Mouse (Mus musculus) embryonic facial prominence, embryonic 15.5 days (tissue): ENCODE results near the gene Selenbp1. TPM values are rescaled to one million over a fixed set of nuclear protein-coding genes. Genes with fewer than 3 reads are reported as not detected.

Experiments used
- ATAC-seq: fragments of 200-750 bp; cut with Nextera tagmentation; 2 replicates; pipeline ENCODE4 v1.8.0; 2017; ENCODE audit warnings: low read depth, moderate TSS enrichment; ENCODE audit not compliant: insufficient number of reproducible peaks, low FRiP score, low TSS enrichment
- H3K27ac ChIP-seq: fragments of 300-500 bp; sonication (generic); replicated peaks from 2 replicates; pipeline ENCODE4 v1.5.1; 2015; ENCODE audit warnings: mild to moderate bottlenecking, inconsistent platforms
- H3K27me3 ChIP-seq: fragments of 300-500 bp; sonication (generic); 2 replicates; pipeline ENCODE4 v1.6.1; 2015; ENCODE audit warnings: inconsistent platforms
- H3K36me3 ChIP-seq: fragments of 300-500 bp; sonication (generic); 2 replicates; pipeline ENCODE4 v1.6.1; 2015; ENCODE audit warnings: mild to moderate bottlenecking, inconsistent platforms
- H3K4me1 ChIP-seq: fragments of 300-500 bp; sonication (generic); 2 replicates; pipeline ENCODE4 v1.6.1; 2015; ENCODE audit warnings: inconsistent platforms
- H3K4me2 ChIP-seq: fragments of 300-500 bp; sonication (generic); replicated peaks from 2 replicates; pipeline ENCODE4 v1.6.1; 2015; ENCODE audit warnings: mild to moderate bottlenecking, inconsistent platforms
- H3K4me3 ChIP-seq: fragments of 300-500 bp; sonication (generic); replicated peaks from 2 replicates; pipeline ENCODE4 v1.5.1; 2015; ENCODE audit warnings: mild to moderate bottlenecking, inconsistent platforms
- H3K9ac ChIP-seq: fragments of 300-500 bp; sonication (generic); 2 replicates; pipeline ENCODE4 v1.6.1; 2015; ENCODE audit warnings: inconsistent platforms
- H3K9me3 ChIP-seq: fragments of 300-500 bp; sonication (generic); replicated peaks from 2 replicates; pipeline ENCODE4 v1.6.1; 2016; ENCODE audit warnings: inconsistent platforms
- WGBS: fragments of 180-500 bp; shearing (Covaris S2); methylation state at CpG from one replicate; pipeline ENCODE4 v1.1.7; 2015; 5-methylcytosine and 5-hydroxymethylcytosine counted together
- polyA plus RNA-seq: library from polyadenylated mRNA; unstranded; fragments of >200 nt; fragmentation: Nextera tagmentation; extraction: Ambion mirVana; gene quantifications from 2 replicates; pipeline ENCODE4 v1.2.1, GENCODE M21; 2015

Gene Selenbp1
- polyA plus RNA-seq, 1 experiment from 2014 or later = 61.5 TPM

DNA sequence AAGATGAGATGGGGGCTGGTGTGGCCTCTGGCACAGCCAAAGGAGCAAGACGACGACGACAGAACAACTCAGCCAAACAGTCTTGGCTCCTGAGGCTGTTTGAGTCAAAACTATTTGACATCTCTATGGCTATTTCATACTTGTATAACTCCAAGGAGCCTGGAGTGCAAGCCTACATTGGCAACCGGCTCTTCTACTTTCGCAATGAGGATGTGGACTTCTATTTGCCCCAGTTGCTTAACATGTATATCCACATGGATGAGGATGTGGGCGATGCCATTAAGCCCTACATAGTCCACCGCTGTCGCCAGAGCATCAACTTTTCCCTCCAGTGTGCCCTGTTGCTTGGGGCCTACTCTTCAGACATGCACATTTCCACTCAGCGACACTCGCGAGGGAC, 51.5 kb downstream of the Selenbp1 start:
- H3K4me2 ChIP-seq = no peak overlapping the region
- 89% methylated on average over 11 of the region's 11 CpGs for WGBS
- no peaks in the 10 kb centered on the region for H3K9me3 ChIP-seq
- no peak overlapping the region for H3K4me3 ChIP-seq
- H3K4me1 ChIP-seq = peaks cover 23% of the 10 kb centered on the region
- H3K27me3 ChIP-seq = no peaks in the 10 kb centered on the region
- no peak overlapping the region for H3K9ac ChIP-seq
- H3K27ac ChIP-seq = no peak overlapping the region
- ATAC-seq = no peak
- H3K36me3 ChIP-seq = peaks cover 41% of the 10 kb centered on the region

DNA sequence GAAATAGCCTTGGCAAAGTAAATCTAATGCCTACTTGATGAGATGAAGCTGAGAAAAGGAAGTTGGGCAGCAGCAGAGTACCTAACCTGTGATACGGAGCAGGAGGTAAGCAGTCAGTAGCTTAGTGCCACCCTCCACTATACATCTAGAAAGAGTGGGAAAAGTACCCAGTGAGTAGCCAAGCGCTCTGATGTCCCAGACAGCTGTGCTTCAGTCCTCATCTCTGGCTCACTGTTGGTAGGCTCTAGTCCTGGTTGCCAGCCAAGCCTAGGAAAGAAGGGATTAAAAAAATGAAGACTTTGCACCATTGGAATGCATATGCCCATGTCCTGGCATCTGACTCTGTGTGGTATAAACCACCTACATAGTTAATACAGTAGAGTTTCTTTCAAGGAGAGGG, 52.7 kb downstream of the Selenbp1 start:
- 96% methylated on average over 2 of the region's 2 CpGs for WGBS
- Histone ChIP-seq H3K27ac (no peak overlapping the region), H3K27me3 (no peaks in the 10 kb centered on the region), H3K36me3 (peaks cover 45% of the 10 kb centered on the region), H3K4me1 (peaks cover 35% of the 10 kb centered on the region), H3K9ac (no peak overlapping the region), H3K4me3 (no peak overlapping the region), H3K9me3 (no peaks in the 10 kb centered on the region), H3K4me2 (no peak overlapping the region)
- ATAC-seq = no peak

DNA sequence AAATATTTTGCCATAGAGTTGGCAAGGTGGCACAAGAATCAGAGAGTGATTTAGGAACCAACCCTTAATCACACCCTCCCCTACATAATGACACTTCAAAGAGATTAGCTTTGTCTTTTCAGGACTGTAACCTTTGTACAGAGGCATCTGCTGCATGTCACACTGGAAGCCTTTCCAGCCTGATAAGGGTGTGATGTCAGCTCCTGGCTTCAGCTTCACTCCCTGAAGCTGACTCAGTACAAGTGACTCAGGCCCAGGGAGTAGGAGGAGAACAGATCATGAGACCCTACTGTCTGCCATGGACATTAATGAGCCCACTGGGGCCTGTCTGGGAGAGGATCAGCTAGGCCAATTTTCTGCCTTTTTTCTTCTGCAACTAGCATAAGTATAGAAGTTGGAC, 54.7 kb downstream of the Selenbp1 start:
- ATAC-seq = no peak
- Histone ChIP-seq H3K27ac (no peak overlapping the region), H3K36me3 (peaks cover 38% of the 10 kb centered on the region), H3K9me3 (no peaks in the 10 kb centered on the region), H3K27me3 (no peaks in the 10 kb centered on the region), H3K4me1 (peaks cover 37% of the 10 kb centered on the region), H3K4me2 (no peak overlapping the region), H3K9ac (no peak overlapping the region), H3K4me3 (no peak overlapping the region)

DNA sequence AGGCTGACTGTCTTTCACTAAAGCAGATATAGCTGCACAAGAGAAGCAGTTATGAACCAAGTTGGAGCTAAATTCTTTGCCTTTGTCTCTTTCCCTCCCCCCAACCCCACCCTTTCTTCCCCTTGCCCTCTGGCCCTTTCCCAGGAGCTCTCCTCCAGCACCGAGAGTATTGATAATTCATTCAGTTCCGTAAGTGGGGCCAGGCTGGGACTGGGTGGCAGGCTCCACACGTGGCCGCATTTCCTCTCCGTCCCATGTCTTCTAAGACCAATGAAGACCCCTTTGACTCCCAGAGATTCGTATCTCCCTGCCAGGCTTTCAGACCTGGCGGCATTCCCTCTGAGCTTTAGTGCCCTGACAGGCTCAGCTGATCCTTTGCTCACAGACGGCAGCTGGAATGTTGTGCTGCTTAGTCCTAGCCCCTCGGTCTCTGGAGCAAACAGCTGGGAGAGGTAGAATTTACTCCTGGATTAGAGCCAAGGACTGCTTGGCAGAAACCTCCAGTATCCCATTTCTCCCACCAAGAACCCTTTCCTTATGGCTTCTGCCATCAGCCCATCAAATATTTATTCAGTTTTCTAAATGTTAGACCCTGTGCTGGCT, 56.4 kb downstream of the Selenbp1 start:
- peak overlapping the region; percentile 21; the same call in 1 of the 2 replicates for H3K4me2 ChIP-seq
- peak; percentile 81; the same call in 1 of the 2 replicates for ATAC-seq

More for the DNA sequence above, 56.4 kb downstream of the Selenbp1 start:
- Histone ChIP-seq H3K9me3 (no peaks in the 10 kb centered on the region), H3K27me3 (no peaks in the 10 kb centered on the region), H3K4me3 (no peak overlapping the region), H3K4me1 (peaks cover 37% of the 10 kb centered on the region), H3K9ac (no peak overlapping the region), H3K36me3 (peaks cover 44% of the 10 kb centered on the region), H3K27ac (peak overlapping the region; percentile 77)
- whole genome bisulfite sequencing = 11% methylated on average over 9 of the region's 9 CpGs

Other genes starting within 250 kb of the Selenbp1 start
- gene Selenbp2, start 239.5 kb upstream of the Selenbp1 start, polyA plus RNA-seq = 0.91 and 2.5 TPM in 2 replicates
- gene Cgn, start 146.6 kb upstream of the Selenbp1 start, polyA plus RNA-seq = 10.1 and 12.6 TPM in 2 replicates
- 15.3 and 16.4 TPM in 2 replicates for gene Pogz, start 95.5 kb upstream of the Selenbp1 start, polyA plus RNA-seq
- gene Psmb4, start 46.1 kb upstream of the Selenbp1 start, polyA plus RNA-seq = 328 and 351 TPM in 2 replicates
- 8.7 and 11.0 TPM in 2 replicates for gene Rfx5, start 21.0 kb downstream of the Selenbp1 start, polyA plus RNA-seq
- gene Pi4kb, start 41.7 kb downstream of the Selenbp1 start, polyA plus RNA-seq = 24.3 and 29.0 TPM in 2 replicates
- 21.4 and 25.2 TPM in 2 replicates for gene Zfp687, start 82.4 kb downstream of the Selenbp1 start, polyA plus RNA-seq
- 265 and 267 TPM in 2 replicates for gene Psmd4, start 109.6 kb downstream of the Selenbp1 start, polyA plus RNA-seq
- gene Pip5k1a, start 173.9 kb downstream of the Selenbp1 start, polyA plus RNA-seq = 22.3 and 23.0 TPM in 2 replicates
- gene Vps72, start 178.0 kb downstream of the Selenbp1 start, polyA plus RNA-seq = 142 and 162 TPM in 2 replicates
- 1.7 and 3.8 TPM in 2 replicates for gene Tmod4, start 191.4 kb downstream of the Selenbp1 start, polyA plus RNA-seq
- gene Scnm1, start 201.0 kb downstream of the Selenbp1 start, polyA plus RNA-seq = 73.0 and 79.5 TPM in 2 replicates
- 16.9 and 17.4 TPM in 2 replicates for gene Lysmd1, start 201.0 kb downstream of the Selenbp1 start, polyA plus RNA-seq
- gene Tnfaip8l2, start 209.3 kb downstream of the Selenbp1 start, polyA plus RNA-seq = 6.6 and 7.6 TPM in 2 replicates
- 13.1 and 15.6 TPM in 2 replicates for gene Sema6c, start 227.4 kb downstream of the Selenbp1 start, polyA plus RNA-seq